Mouse (Mus musculus) neural tube, embryonic 10.5 days (tissue): ENCODE measurements around the gene Nags.
A peak's percentile ranks its signal among the peaks of the same experiment; 100 is the strongest.
"Not testable (repeated sequence)": the region's sequence is repeated elsewhere in the genome, so short reads cannot be mapped to it uniquely, and the experiment has no call there.

ENCODE experiments used
- DNase-seq: peaks from one replicate; pipeline ENCODE4 v3.0.0-alpha.2; 2017; ENCODE audit warnings: low spot score; ENCODE audit errors: extremely low spot score

The Nags gene

GRCm38 (mm10) chr11:102156039-102156785 lies 10.9 kb downstream of the Nags start, which contains the start of gene Tmem101:
TSS of gene Tmem101 (minus strand) at chr11:102156404.
- peak; percentile 84 for DNase-seq

- no peak for DNase-seq
Observed at GRCm38 (mm10) chr11:102156786-102157089, 11.4 kb downstream of the Nags start.

DNA sequence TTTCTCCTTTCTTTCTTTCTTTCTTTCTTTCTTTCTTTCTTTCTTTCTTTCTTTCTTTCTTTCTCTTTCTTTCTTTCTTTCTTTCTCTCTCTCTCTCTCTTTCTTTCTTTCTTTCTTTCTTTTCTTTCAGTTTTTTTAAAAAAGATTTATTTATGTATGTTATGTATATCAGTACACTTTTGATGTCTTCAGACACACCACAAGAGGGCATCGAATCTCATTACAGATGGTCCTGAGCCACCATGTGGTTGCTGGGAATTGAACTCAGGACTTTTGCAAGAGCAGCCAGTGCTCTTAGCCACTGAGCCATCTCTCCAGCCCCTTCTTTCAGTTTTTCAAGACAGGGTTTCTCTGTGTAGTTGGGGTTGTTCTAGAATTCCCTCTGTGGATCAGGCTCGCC lies 12.7 kb downstream of the Nags start:
- not testable (repeated sequence) for DNase-seq

- DNase-seq: no peak
Observed at GRCm38 (mm10) chr11:102159781-102160180, 14.5 kb downstream of the Nags start.

- DNase-seq: no peak
Observed at GRCm38 (mm10) chr11:102165971-102166722, 20.8 kb downstream of the Nags start.

DNA sequence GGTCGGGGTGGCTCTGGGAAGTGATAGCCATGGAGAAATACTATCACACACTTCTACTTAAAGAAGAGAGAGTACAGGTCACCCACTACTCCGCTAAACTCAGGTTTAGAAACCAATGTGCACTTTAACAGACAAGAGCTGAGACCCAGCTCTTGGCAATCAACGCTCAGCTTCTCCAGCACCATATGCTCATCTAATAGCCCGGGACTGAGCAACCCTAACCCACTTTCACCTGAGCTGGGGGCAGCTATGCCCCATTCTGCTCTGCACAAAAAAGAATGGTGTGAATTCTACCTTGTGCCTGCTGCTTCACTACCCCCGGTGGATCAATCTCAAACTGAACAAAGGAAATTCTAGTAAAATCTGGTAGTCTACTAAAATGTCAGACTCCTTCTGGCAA lies 22.2 kb downstream of the Nags start:
- DNase-seq: no peak

- no peak for DNase-seq
Observed at GRCm38 (mm10) chr11:102168689-102169088, 23.4 kb downstream of the Nags start.

DNA sequence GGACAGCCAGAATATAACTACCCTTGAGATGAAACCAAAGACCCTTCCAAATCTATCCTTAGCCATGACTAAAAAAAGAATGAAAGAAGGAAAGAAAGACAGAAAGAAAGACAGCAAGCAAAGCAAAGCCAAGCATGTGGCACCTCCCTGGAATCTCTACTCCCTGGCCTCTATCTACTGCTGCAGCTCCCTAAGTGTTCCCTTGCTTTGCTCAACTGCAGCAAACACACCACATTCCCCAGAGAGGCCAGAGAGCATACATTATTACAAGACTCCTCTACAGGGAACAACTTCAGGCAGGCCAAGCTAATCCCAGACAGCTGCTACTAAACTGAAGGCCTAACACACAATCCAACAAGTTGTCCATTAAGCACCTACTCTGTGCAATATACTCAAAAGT lies 34.5 kb downstream of the Nags start:
- DNase-seq: no peak

GRCm38 (mm10) chr11:102184253-102184645 lies 38.9 kb downstream of the Nags start:
- DNase-seq: no peak

DNA sequence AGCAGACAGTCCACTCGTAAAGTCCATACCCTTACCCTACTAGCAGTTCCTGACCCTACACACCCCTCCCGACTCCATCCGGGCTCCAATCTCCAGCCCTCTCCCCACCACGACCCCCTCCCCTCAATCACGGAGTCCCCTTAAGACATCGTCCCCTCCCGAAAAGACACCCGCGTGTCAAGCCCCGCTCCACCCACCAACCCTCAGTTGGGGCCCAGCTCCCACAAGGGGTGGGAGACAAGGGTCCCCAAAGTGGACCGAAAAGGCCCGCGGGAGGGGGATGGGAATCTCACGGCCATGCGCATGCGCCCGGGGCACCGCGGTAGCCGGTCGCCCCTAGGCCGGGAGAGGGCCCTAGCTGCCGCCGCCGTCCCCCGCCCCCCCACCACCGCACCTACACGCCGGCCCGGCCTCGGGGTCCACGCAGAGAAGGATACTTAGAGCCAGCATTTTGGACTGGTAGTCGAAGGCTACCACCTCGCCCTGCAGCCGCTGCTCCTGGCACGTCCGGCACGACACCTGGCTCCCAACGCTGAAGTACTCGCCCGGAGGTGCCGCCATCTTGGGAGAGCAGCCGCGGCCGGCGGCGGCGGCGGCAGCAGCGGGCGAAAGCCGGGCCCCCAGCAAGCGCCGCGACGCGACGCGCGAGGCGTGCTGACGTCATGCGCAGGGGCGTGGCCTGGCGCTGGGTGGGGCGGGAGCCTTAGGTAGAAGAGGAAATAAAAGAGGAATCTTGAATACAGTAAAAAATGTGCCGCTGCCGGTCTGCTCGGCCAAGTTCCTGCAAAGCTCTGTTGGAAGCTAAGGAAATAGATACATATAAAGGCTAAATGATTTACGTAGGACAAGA lies 39.6 kb downstream of the Nags start, which contains the start of gene Lsm12:
Gene Lsm12 (minus strand): TSS at position 651 of the 850 bp plus-strand sequence.
- DNase-seq: peak; percentile 95

GRCm38 (mm10) chr11:102185677-102186076 lies 40.4 kb downstream of the Nags start:
- no peak for DNase-seq

DNA sequence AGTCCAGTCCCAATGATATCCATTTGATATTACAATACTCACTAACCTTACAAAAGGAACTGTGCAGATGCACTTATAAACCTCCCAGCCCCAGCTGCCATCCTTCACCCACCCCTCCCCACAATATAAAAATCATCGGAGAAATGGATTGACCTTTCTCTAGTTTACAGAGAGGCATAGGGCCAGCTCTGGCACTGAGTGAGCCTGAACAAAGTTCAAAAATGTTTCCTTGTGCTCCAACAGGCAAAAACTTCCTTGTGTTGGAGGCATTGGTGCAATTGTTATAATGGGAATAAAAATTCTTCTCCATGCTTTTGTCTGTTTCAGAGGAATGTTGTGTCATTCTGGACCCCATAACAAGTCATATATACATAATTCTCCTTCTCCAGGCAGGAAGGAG lies 40.9 kb downstream of the Nags start:
- DNase-seq: no peak

- DNase-seq: no peak
Observed at GRCm38 (mm10) chr11:102188980-102189379, 43.7 kb downstream of the Nags start.

DNA sequence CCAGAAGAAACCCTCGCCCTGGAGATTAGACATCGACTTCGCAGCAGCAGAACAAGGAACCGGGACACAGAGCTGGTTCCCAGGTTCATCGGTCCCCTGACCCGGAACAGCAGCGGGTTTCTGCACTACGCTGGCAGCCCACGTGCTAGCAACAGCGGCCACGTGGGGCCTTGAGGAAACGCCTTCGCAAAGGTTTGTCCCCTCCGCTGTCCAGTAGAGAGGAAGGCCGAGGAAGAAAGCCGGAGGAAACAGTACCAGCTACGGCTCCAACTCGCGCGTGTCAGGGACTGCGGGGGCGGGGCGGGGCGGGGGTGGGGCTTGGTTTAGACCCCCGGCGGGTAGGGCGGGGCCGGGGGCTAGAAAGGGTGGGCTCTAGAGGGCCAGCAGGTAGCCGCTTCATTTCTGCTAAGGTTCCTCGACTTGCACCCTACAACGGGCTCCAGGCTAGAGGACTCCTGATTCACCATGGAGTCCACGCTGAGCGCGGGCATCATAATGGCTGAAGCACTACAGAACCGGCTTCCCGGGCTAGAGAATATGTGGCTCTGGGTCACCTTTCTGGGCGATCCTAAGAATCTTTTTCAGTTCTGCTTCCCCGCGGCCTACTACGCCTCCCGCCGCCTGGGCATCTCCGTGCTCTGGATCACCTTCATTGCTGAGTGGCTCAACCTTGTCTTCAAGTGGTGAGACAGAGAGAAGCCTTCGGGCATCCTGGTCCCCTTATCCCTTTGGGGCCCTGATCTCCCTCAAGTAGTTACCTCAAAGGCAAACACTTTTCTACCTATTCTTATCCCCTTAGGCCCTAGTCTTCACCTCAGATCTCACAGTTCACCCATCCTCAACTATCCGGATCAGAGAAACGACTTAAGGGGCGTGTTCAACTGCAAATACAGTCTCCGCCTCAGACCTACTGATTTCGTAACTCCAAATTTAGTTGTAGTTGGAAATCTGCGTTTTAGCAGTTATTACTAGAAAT lies 44.4 kb downstream of the Nags start, which contains the start of gene G6pc3:
Gene G6pc3 (plus strand): TSS at position 160 of the 976 bp plus-strand sequence.
- peak; percentile 81 for DNase-seq

DNA sequence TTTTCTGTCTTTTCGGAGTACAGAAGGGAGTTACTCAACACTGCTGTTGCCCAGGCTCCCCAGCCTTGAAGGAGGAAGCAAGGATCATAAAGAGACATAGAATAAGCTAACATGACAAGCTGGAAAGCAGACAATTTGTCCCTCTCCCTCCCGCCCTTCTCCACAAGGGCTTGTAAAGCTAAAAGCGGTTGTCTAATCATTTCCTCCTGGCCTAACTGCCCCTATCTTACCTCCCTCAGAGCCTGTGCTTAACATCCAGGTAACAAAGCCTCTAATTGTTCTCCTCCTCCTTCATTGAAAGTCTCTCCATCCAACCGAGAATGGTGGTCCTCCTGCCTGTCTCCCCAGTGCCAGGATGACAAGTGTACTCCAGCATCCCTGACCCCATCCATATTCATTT lies 45.5 kb downstream of the Nags start:
- DNase-seq: no peak

GRCm38 (mm10) chr11:102193657-102194440 lies 48.5 kb downstream of the Nags start:
- no peak for DNase-seq

DNA sequence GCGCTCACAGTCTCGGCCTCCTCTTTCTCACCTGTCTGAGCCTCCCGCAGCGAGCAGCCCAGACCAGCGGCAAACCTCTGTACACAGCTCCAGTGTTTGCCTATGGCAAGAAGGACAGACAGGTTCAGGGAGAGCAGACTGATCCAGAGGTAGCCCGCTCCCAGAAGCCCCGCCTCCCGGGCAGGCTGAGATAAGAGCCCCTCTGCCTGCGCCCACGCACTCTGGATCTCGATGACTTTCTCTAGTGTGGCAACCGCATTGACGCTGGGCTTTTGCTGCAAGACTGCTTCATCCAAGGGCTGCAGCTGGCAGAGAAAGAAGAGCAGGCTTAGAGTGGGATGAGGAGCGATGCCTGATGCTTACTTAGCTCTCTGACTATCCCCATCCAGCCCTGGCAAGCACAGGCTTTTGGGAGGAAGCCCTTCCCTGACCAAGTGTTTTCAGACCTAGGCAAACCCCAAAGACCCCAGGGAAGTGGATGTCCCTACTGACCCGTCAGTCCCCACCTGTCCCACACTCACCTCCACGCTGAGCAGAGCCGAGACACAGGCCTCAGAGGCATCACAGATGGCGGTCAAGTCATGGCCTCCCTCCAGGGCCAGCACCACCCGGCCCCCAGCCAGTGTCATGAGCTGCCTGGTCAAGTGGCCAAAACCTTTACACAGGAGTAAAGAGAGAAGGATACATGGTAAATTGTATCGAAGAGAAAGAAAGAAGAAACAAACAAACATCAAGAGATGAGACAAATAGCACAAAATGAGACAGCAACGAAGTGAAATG lies 50.9 kb downstream of the Nags start:
- no peak for DNase-seq

DNA sequence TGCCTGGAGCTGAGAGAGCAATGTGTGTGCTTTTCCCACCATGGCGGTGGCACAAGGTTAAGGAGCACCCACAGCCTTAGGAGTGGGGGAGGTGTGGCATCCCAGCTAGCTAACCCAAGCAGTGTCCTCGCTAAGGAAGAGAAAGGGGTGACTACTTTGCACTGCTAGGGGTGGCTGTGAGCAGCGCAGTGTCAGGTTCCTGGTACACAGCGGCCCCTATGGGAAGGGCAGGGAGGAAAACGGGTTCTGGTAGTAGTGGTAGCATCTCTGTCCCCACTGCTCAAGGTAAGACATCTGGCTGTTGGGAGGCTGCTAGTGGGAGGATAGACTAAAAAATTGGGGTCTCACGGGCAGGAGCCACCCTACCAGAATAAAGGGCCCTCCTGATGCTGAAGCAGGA lies 52.9 kb downstream of the Nags start:
- DNase-seq: no peak
